Mouse (Mus musculus) stomach, embryonic 14.5 days (tissue): ENCODE results near the gene Tgtp2. TPM values are rescaled to one million over a fixed set of nuclear protein-coding genes. Genes with fewer than 3 reads are reported as not detected.
"Not testable (repeated sequence)": the region's sequence is repeated elsewhere in the genome, so short reads cannot be mapped to it uniquely, and the experiment has no call there.

Experiments
- ATAC-seq: fragments of 200-750 bp; cut with Nextera tagmentation; 2 replicates; pipeline ENCODE4 v1.8.0; 2017; ENCODE audit warnings: low read depth, moderate TSS enrichment; ENCODE audit not compliant: insufficient number of reproducible peaks, insufficient read depth, low FRiP score
- H3K27ac ChIP-seq: fragments of 300-500 bp; sonication (generic); 2 replicates; pipeline ENCODE4 v1.5.1; 2014; ENCODE audit warnings: mild to moderate bottlenecking, low read length, moderate library complexity, mixed read lengths
- H3K27me3 ChIP-seq: fragments of 300-500 bp; sonication (generic); 2 replicates; pipeline ENCODE4 v1.6.1; 2014; ENCODE audit warnings: low read length, control low read depth, mixed read lengths; ENCODE audit not compliant: control insufficient read depth, insufficient read depth
- H3K36me3 ChIP-seq: fragments of 300-500 bp; sonication (generic); 2 replicates; pipeline ENCODE4 v1.6.1; 2014; ENCODE audit warnings: mild to moderate bottlenecking, control low read depth, low read length, moderate library complexity, mixed read lengths; ENCODE audit not compliant: control insufficient read depth, insufficient read depth
- H3K4me1 ChIP-seq: fragments of 300-500 bp; sonication (generic); 2 replicates; pipeline ENCODE4 v1.6.1; 2014; ENCODE audit warnings: low read length, control low read depth, mixed read lengths; ENCODE audit not compliant: control insufficient read depth, insufficient read depth
- H3K4me2 ChIP-seq: fragments of 300-500 bp; sonication (generic); replicated peaks from 2 replicates; pipeline ENCODE4 v1.6.1; 2014; ENCODE audit warnings: low read depth, low read length, control low read depth
- H3K4me3 ChIP-seq: fragments of 300-500 bp; sonication (generic); 2 replicates; pipeline ENCODE4 v1.5.1; 2014; ENCODE audit warnings: low read depth, low read length, control low read depth
- H3K9ac ChIP-seq: fragments of 300-500 bp; sonication (generic); replicated peaks from 2 replicates; pipeline ENCODE4 v1.6.1; 2014; ENCODE audit warnings: low read depth, mild to moderate bottlenecking, control low read depth, low read length, moderate library complexity, mixed read lengths
- H3K9me3 ChIP-seq: fragments of 300-500 bp; sonication (generic); 2 replicates; pipeline ENCODE4 v1.6.1; 2016; ENCODE audit warnings: low read depth, low read length, control low read depth; ENCODE audit not compliant: control insufficient read depth
- WGBS: fragments of 180-500 bp; shearing (Covaris S2); extraction: QIAGEN DNeasy Blood & Tissue Kit; methylation state at CpG from one replicate; pipeline ENCODE4 v1.1.7; 2014; 5-methylcytosine and 5-hydroxymethylcytosine counted together
- polyA plus RNA-seq: library from polyadenylated mRNA; unstranded; fragments of >200 nt; fragmentation: Nextera tagmentation; extraction: Ambion mirVana; gene quantifications from 2 replicates; pipeline ENCODE4 v1.2.1, GENCODE M21; 2014

Gene Tgtp2
- polyA plus RNA-seq, 1 experiment from 2014 or later: 0.10 TPM

DNA sequence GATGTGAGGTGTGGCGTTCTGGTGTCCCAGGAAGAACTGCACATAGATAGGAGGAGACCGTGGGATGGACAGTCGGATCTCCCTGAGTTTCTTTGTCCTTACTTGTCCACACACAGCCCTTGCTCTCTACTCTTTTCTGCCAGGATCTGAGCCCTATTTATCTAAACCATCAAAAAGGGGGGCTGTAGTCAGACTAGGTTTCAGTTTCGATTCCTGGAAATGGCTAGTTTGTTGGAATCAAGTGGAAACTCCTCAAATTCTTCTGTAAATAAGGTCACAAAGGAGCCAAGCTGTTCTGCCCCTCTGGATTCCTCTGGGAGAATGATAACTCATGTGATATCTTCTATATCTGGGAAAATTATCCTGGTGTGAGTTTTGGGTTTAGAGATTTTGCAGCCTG lies 17.4 kb upstream of the Tgtp2 start:
- H3K4me3 ChIP-seq: no peak overlapping the region
- H3K9ac ChIP-seq: no peak overlapping the region
- no peaks in the 10 kb centered on the region for H3K36me3 ChIP-seq
- no peaks in the 10 kb centered on the region for H3K27me3 ChIP-seq
- ATAC-seq: no peak
- no peak overlapping the region for H3K4me2 ChIP-seq
- no peaks in the 10 kb centered on the region for H3K9me3 ChIP-seq
- 0 out of 2 replicates have a peak, but pooled peaks cover 7% of the 10 kb centered on the region for H3K4me1 ChIP-seq
- 68% methylated on average over 4 of the region's 4 CpGs for WGBS
- no peak overlapping the region for H3K27ac ChIP-seq

DNA sequence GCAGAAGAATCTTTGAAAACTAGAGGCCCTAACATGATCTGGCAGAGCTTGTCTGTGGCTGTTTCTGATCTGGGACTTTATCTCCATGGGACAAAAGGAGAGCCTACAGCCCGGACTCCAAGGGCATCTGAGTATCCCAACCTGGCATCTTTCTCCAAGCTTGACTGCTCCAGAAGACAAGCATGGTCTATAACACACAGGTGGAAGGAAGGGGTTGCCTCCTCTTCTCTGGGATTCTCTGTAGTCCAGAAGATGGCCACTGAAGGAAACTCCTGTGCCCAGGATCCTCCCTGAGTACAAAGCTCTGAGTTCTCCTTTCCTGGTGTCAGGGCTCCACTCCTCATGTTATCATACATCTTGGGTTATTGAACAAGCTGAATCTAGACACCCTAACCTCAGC lies 16.6 kb upstream of the Tgtp2 start:
- 64% methylated on average over 1 of the region's 1 CpGs for WGBS
- no peak for ATAC-seq
- no peak overlapping the region for H3K27ac ChIP-seq

GRCm38 (mm10) chr11:49078719-49079118 lies 14.7 kb upstream of the Tgtp2 start:
- Histone ChIP-seq H3K9ac (no peak overlapping the region), H3K4me2 (no peak overlapping the region), H3K9me3 (no peaks in the 10 kb centered on the region), H3K36me3 (no peaks in the 10 kb centered on the region), H3K4me3 (no peak overlapping the region), H3K4me1 (0 out of 2 replicates have a peak, but pooled peaks cover 5% of the 10 kb centered on the region), H3K27ac (no peak overlapping the region), H3K27me3 (no peaks in the 10 kb centered on the region)
- 70% methylated on average over 3 of the region's 3 CpGs for WGBS
- no peak for ATAC-seq

More for the DNA sequence above, 16.6 kb upstream of the Tgtp2 start:
- Histone ChIP-seq H3K9ac (no peak overlapping the region), H3K4me1 (0 out of 2 replicates have a peak, but pooled peaks cover 7% of the 10 kb centered on the region), H3K4me2 (no peak overlapping the region), H3K36me3 (no peaks in the 10 kb centered on the region), H3K27me3 (no peaks in the 10 kb centered on the region), H3K4me3 (no peak overlapping the region), H3K9me3 (no peaks in the 10 kb centered on the region)

GRCm38 (mm10) chr11:49077012-49077411 lies 13.0 kb upstream of the Tgtp2 start:
- WGBS: 83% methylated on average over 1 of the region's 1 CpGs
- no peak for ATAC-seq

DNA sequence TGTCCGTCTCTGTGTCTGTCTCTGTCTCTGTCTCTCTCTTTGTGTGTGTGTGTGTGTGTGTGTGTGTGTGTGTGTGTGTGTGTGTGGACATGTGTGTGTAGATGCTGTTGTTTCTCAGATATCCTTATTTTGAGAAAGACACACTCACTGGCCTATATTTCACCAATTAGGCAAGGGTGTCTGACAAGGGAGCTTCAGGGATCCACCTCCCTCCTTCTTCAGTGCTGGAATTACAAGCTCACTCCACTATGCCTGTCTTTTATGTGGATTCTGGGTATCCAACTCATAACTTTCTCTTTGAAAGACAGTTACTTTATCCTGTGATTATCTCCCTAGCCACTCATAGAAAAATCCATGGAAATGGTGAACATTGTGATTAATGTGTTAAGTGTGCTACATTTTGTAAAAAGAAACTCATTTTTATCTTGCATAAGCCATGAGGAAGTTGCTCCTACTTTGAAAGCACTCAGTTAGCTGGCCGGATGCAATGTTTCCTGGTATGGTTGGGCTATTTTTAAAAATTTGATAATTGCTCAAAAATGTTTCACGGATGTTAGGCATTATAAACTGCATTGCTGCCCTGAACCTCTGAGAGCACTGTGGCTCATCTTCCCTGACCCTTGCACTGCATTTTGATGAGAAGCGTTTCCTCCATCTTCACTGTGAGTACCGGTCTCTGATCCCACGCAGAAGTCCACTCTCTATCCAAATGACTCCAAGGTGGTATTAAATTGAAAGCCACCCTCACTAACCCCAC lies 12.2 kb upstream of the Tgtp2 start, which contains the start of gene Ifi47:
Gene Ifi47 (plus strand): TSS at position 587 of the 757 bp plus-strand sequence.
- H3K27me3 ChIP-seq, H3K4me3 ChIP-seq, H3K4me2 ChIP-seq, H3K4me1 ChIP-seq, H3K9me3 ChIP-seq, H3K36me3 ChIP-seq, H3K27ac ChIP-seq, H3K9ac ChIP-seq, ATAC-seq: not testable (repeated sequence)
- WGBS: 64% methylated on average over 6 of the region's 6 CpGs

More at GRCm38 (mm10) chr11:49077012-49077411, 13.0 kb upstream of the Tgtp2 start:
- no peaks in the 10 kb centered on the region for H3K4me1 ChIP-seq
- H3K9ac ChIP-seq: no peak overlapping the region
- no peak overlapping the region for H3K4me3 ChIP-seq
- H3K9me3 ChIP-seq: no peaks in the 10 kb centered on the region
- no peak overlapping the region for H3K4me2 ChIP-seq
- H3K36me3 ChIP-seq: no peaks in the 10 kb centered on the region
- no peaks in the 10 kb centered on the region for H3K27me3 ChIP-seq
- H3K27ac ChIP-seq: no peak overlapping the region

- no peak for ATAC-seq
- Histone ChIP-seq H3K9ac (no peak overlapping the region), H3K27me3 (no peaks in the 10 kb centered on the region), H3K4me2 (no peak overlapping the region), H3K36me3 (no peaks in the 10 kb centered on the region), H3K27ac (no peak overlapping the region), H3K4me3 (no peak overlapping the region), H3K9me3 (no peaks in the 10 kb centered on the region), H3K4me1 (no peaks in the 10 kb centered on the region)
- 84% methylated on average over 1 of the region's 1 CpGs for WGBS
Observed at GRCm38 (mm10) chr11:49068358-49068757, 4.4 kb upstream of the Tgtp2 start.

DNA sequence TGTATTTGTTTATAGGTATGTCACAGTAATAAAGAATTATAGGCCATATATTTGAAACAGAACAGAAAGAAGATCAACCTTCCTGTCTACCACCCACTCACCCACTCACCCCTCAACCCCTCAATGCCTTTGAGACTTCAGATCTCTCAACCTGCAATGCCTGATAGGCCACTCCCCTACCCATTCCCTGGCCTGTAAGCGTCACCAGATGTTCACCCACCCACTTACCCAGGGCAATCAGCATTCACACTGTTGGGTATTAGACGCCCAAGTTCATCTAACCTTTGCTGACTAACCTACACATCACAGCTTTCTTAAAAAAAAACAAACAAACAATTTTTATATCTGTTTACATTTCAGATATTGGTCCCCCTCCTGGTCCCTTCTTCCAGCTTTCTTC lies 2.1 kb downstream of the Tgtp2 start:
- not testable (repeated sequence) for H3K9me3 ChIP-seq, H3K36me3 ChIP-seq, H3K4me3 ChIP-seq, ATAC-seq, H3K4me2 ChIP-seq, H3K9ac ChIP-seq, H3K4me1 ChIP-seq, H3K27me3 ChIP-seq, H3K27ac ChIP-seq
- WGBS: 50% methylated on average over 1 of the region's 2 CpGs

- not testable (repeated sequence) for H3K27me3 ChIP-seq, H3K4me2 ChIP-seq
- 69% methylated on average over 2 of the region's 3 CpGs for WGBS
Observed at GRCm38 (mm10) chr11:49060061-49060460, 3.9 kb downstream of the Tgtp2 start.

GRCm38 (mm10) chr11:49051894-49052293 lies 12.1 kb downstream of the Tgtp2 start:
- no CpG with 5 or more reads among the region's 5 CpGs for whole genome bisulfite sequencing
- not testable (repeated sequence) for H3K4me1 ChIP-seq, H3K9me3 ChIP-seq, H3K4me3 ChIP-seq, H3K36me3 ChIP-seq, H3K9ac ChIP-seq, H3K27ac ChIP-seq, H3K27me3 ChIP-seq, H3K4me2 ChIP-seq, ATAC-seq

More at GRCm38 (mm10) chr11:49060061-49060460, 3.9 kb downstream of the Tgtp2 start:
- H3K4me3 ChIP-seq, H3K36me3 ChIP-seq, ATAC-seq, H3K4me1 ChIP-seq, H3K27ac ChIP-seq, H3K9ac ChIP-seq, H3K9me3 ChIP-seq: not testable (repeated sequence)
